Comparison of ENCODE assay signal across 21 mouse cellular contexts in genomic region chr5:88604641-88605358, GRCm38 (mm10). TPM values are rescaled to one million over a fixed set of nuclear protein-coding genes. Genes with fewer than 3 reads are reported as not detected.
DNase-seq lines count a peak whose midpoint lies in the region; ATAC-seq lines count a peak whose summit lies in the region.
"Had no signal": no experiment of that assay in that cellular context is flagged by ENCODE, and none has a peak within 500 bp of the region (broad histone marks: within the 10 kb centered on the region; RNA-seq: fewer than 3 reads in every experiment).

No protein-coding gene starts in this region.

- H3K9ac ChIP-seq in hindbrain, embryonic 13.5 days = no peak overlapping the region
- H3K9ac ChIP-seq in hindbrain, embryonic 11.5 days (ENCODE audit: low read depth, low read length) = no peak overlapping the region
- H3K9ac ChIP-seq in midbrain, embryonic 13.5 days (replicated peaks) = no peak overlapping the region
- no peak overlapping the region for H3K9ac ChIP-seq in midbrain, embryonic 11.5 days (ENCODE audit: low read length)
- H3K9ac ChIP-seq: liver, embryonic 13.5 days; midbrain, embryonic 15.5 days had no signal

- H3K27me3 ChIP-seq in hindbrain, embryonic 13.5 days = no peaks in the 10 kb centered on the region
- no peaks in the 10 kb centered on the region for H3K27me3 ChIP-seq in hindbrain, embryonic 11.5 days (ENCODE audit: control insufficient read depth, insufficient read depth, low read length)
- H3K27me3 ChIP-seq in midbrain, embryonic 13.5 days = no peaks in the 10 kb centered on the region
- no peaks in the 10 kb centered on the region for H3K27me3 ChIP-seq in midbrain, embryonic 11.5 days (ENCODE audit: control insufficient read depth, insufficient read depth, low read length)
- H3K27me3 ChIP-seq: liver, embryonic 13.5 days; midbrain, embryonic 15.5 days had no signal

- peak; percentile 61; the same call in 1 of the 2 replicates for ATAC-seq in hindbrain, embryonic 13.5 days (ENCODE audit: low FRiP score)
- no peak for ATAC-seq in hindbrain, embryonic 11.5 days (ENCODE audit: low FRiP score)
- 0 out of 2 replicates have a peak, but pooled peaks have one; percentile 24 for ATAC-seq in midbrain, embryonic 13.5 days
- ATAC-seq in midbrain, embryonic 11.5 days (ENCODE audit: low FRiP score) = no peak
- ATAC-seq: forebrain, embryonic 16.5 days; midbrain, embryonic 15.5 days had no signal

- H3K4me3 ChIP-seq in hindbrain, embryonic 13.5 days = no peak overlapping the region
- no peak overlapping the region for H3K4me3 ChIP-seq in hindbrain, embryonic 11.5 days (ENCODE audit: low read depth, low read length)
- no peak overlapping the region for H3K4me3 ChIP-seq in midbrain, embryonic 13.5 days (replicated peaks)
- H3K4me3 ChIP-seq in midbrain, embryonic 11.5 days (ENCODE audit: low read depth, low read length) = no peak overlapping the region
- H3K4me3 ChIP-seq: heart, adult 2 months; liver, embryonic 13.5 days; midbrain, embryonic 15.5 days had no signal

- DNase-seq in hindbrain, embryonic 11.5 days (ENCODE audit: low spot score) = no peak
- no peak for DNase-seq in midbrain, embryonic 11.5 days (ENCODE audit: low spot score, missing footprints)
- DNase-seq in R1 (ENCODE audit: low read depth, low spot score) = peak; percentile 49
- DNase-seq in testis, postnatal 10 days (ENCODE audit: low spot score) = peak; percentile 32
- no peak for DNase-seq in gastrocnemius, adult 18-20 months (ENCODE audit: low spot score)
- DNase-seq: cerebellum, adult 8-10 months; cerebellum, postnatal 36 days; gastrocnemius, postnatal 25 days; heart, adult 2 months; kidney, adult 11 months; kidney, postnatal 10 days; liver, embryonic 13.5 days; lung, adult 2 months; lung, postnatal 14 days; right cerebral cortex, postnatal 14 days; thymus, postnatal 14 days had no signal

- WGBS in hindbrain, embryonic 13.5 days = 97% methylated on average over 7 of the region's 7 CpGs
- 92% methylated on average over 7 of the region's 7 CpGs for WGBS in hindbrain, embryonic 11.5 days
- WGBS in midbrain, embryonic 13.5 days = 96% methylated on average over 7 of the region's 7 CpGs
- 93% methylated on average over 7 of the region's 7 CpGs for WGBS in midbrain, embryonic 11.5 days

- peaks cover 13% of the 10 kb centered on the region for H3K36me3 ChIP-seq in hindbrain, embryonic 13.5 days
- H3K36me3 ChIP-seq in hindbrain, embryonic 11.5 days (ENCODE audit: control insufficient read depth, insufficient read depth, low read length) = no peaks in the 10 kb centered on the region
- H3K36me3 ChIP-seq in midbrain, embryonic 13.5 days = peaks cover 20% of the 10 kb centered on the region
- no peaks in the 10 kb centered on the region for H3K36me3 ChIP-seq in midbrain, embryonic 11.5 days (ENCODE audit: control insufficient read depth, insufficient read depth, low read length)
- H3K36me3 ChIP-seq: liver, embryonic 13.5 days had no signal

- H3K27ac ChIP-seq in hindbrain, embryonic 13.5 days = no peak overlapping the region
- no peak overlapping the region for H3K27ac ChIP-seq in hindbrain, embryonic 11.5 days (ENCODE audit: low read depth, low read length)
- no peak overlapping the region for H3K27ac ChIP-seq in midbrain, embryonic 13.5 days
- no peak overlapping the region for H3K27ac ChIP-seq in midbrain, embryonic 11.5 days (ENCODE audit: low read depth, low read length)
- H3K27ac ChIP-seq: heart, adult 2 months; liver, embryonic 13.5 days; midbrain, embryonic 15.5 days; stomach, postnatal 0 days had no signal

- no peaks in the 10 kb centered on the region for H3K9me3 ChIP-seq in hindbrain, embryonic 13.5 days
- no peaks in the 10 kb centered on the region for H3K9me3 ChIP-seq in hindbrain, embryonic 11.5 days (ENCODE audit: control insufficient read depth, low read length)
- H3K9me3 ChIP-seq in midbrain, embryonic 13.5 days = no peaks in the 10 kb centered on the region
- no peaks in the 10 kb centered on the region for H3K9me3 ChIP-seq in midbrain, embryonic 11.5 days (ENCODE audit: control insufficient read depth, low read length)
- H3K9me3 ChIP-seq: liver, embryonic 13.5 days; midbrain, embryonic 15.5 days had no signal

- H3K4me2 ChIP-seq in hindbrain, embryonic 13.5 days = no peak overlapping the region
- H3K4me2 ChIP-seq in hindbrain, embryonic 11.5 days (replicated peaks; ENCODE audit: low read depth, low read length) = no peak overlapping the region
- H3K4me2 ChIP-seq in midbrain, embryonic 13.5 days (replicated peaks) = no peak overlapping the region
- no peak overlapping the region for H3K4me2 ChIP-seq in midbrain, embryonic 11.5 days
- H3K4me2 ChIP-seq: liver, embryonic 13.5 days; midbrain, embryonic 15.5 days had no signal

- no peaks in the 10 kb centered on the region for H3K4me1 ChIP-seq in hindbrain, embryonic 13.5 days (replicated peaks)
- no peaks in the 10 kb centered on the region for H3K4me1 ChIP-seq in hindbrain, embryonic 11.5 days (replicated peaks; ENCODE audit: control insufficient read depth, insufficient read depth, low read length)
- 0 out of 2 replicates have a peak, but pooled peaks cover 3% of the 10 kb centered on the region for H3K4me1 ChIP-seq in midbrain, embryonic 13.5 days (replicated peaks)
- H3K4me1 ChIP-seq in midbrain, embryonic 11.5 days (ENCODE audit: control insufficient read depth, insufficient read depth, low read length) = no peaks in the 10 kb centered on the region
- H3K4me1 ChIP-seq: liver, embryonic 13.5 days; midbrain, embryonic 15.5 days had no signal

RNA-seq across cellular contexts. Expression of gene Rufy3, which starts 40.0 kb away (rescaled TPM):
- 299 and 313 TPM in 2 replicates for polyA plus RNA-seq in hindbrain, embryonic 13.5 days (2015; fragmentation: Nextera tagmentation; extraction: Ambion mirVana)
- 168 and 180 TPM in 2 replicates for polyA plus RNA-seq in hindbrain, embryonic 11.5 days (2014; fragmentation: Nextera tagmentation; extraction: Ambion mirVana)
- polyA plus RNA-seq in midbrain, embryonic 13.5 days (2015; fragmentation: Nextera tagmentation; extraction: Ambion mirVana) = 304 and 317 TPM in 2 replicates
- polyA plus RNA-seq in midbrain, embryonic 11.5 days (2014; fragmentation: Nextera tagmentation; extraction: Ambion mirVana) = 121 and 149 TPM in 2 replicates
- total RNA-seq in gastrocnemius, adult 18-20 months (2021) = 1 to 10 TPM; 6.3 to 7.4 TPM

RNA-seq across cellular contexts. Expression of gene Utp3, which starts 50.5 kb away (rescaled TPM):
- polyA plus RNA-seq in hindbrain, embryonic 13.5 days (2015; fragmentation: Nextera tagmentation; extraction: Ambion mirVana) = 57.0 and 57.5 TPM in 2 replicates
- polyA plus RNA-seq in hindbrain, embryonic 11.5 days (2014; fragmentation: Nextera tagmentation; extraction: Ambion mirVana) = 68.7 and 75.4 TPM in 2 replicates
- 56.0 and 59.3 TPM in 2 replicates for polyA plus RNA-seq in midbrain, embryonic 13.5 days (2015; fragmentation: Nextera tagmentation; extraction: Ambion mirVana)
- polyA plus RNA-seq in midbrain, embryonic 11.5 days (2014; fragmentation: Nextera tagmentation; extraction: Ambion mirVana) = 68.4 and 73.0 TPM in 2 replicates
- total RNA-seq in gastrocnemius, adult 18-20 months (2021) = 10 to 100 TPM; 25.5 to 26.2 TPM

Comparison
In these comparisons a context has a peak if more than half of its experiments do, and no peak if none do; other contexts are left out.
1. ATAC-seq: peak in hindbrain, embryonic 13.5 days (single experiment) and midbrain, embryonic 13.5 days (single experiment); none in hindbrain, embryonic 11.5 days (single experiment) and midbrain, embryonic 11.5 days (single experiment).
2. DNase-seq: peak in R1 (single experiment) and testis, postnatal 10 days (single experiment); none in hindbrain, embryonic 11.5 days (single experiment), midbrain, embryonic 11.5 days (single experiment) and gastrocnemius, adult 18-20 months (single experiment).